Mouse (Mus musculus) kidney, embryonic 15.5 days (tissue): ENCODE data around the gene Inha. TPM values are rescaled to one million over a fixed set of nuclear protein-coding genes. Genes with fewer than 3 reads are reported as not detected.

ENCODE experiments used
- ATAC-seq: fragments of 200-750 bp; cut with Nextera tagmentation; replicated peaks from 2 replicates; pipeline ENCODE4 v1.8.0; 2017; ENCODE audit warnings: moderate TSS enrichment; ENCODE audit not compliant: low FRiP score
- H3K27ac ChIP-seq: fragments of 300-500 bp; sonication (generic); 2 replicates; pipeline ENCODE4 v1.5.1; 2015; ENCODE audit warnings: mild to moderate bottlenecking, inconsistent platforms
- H3K27me3 ChIP-seq: fragments of 300-500 bp; sonication (generic); 2 replicates; pipeline ENCODE4 v1.6.1; 2015; ENCODE audit warnings: inconsistent platforms
- H3K36me3 ChIP-seq: fragments of 300-500 bp; sonication (generic); 2 replicates; pipeline ENCODE4 v1.6.1; 2015; ENCODE audit warnings: inconsistent platforms
- H3K4me1 ChIP-seq: fragments of 300-500 bp; sonication (generic); 2 replicates; pipeline ENCODE4 v1.6.1; 2015; ENCODE audit warnings: inconsistent platforms
- H3K4me2 ChIP-seq: fragments of 300-500 bp; sonication (generic); 2 replicates; pipeline ENCODE4 v1.6.1; 2015; ENCODE audit warnings: moderate library complexity, mild to moderate bottlenecking, inconsistent platforms
- H3K4me3 ChIP-seq: fragments of 300-500 bp; sonication (generic); replicated peaks from 2 replicates; pipeline ENCODE4 v1.5.1; 2015; ENCODE audit warnings: mild to moderate bottlenecking, inconsistent platforms
- H3K9ac ChIP-seq: fragments of 300-500 bp; sonication (generic); 2 replicates; pipeline ENCODE4 v1.6.1; 2015; ENCODE audit warnings: mild to moderate bottlenecking, inconsistent platforms
- H3K9me3 ChIP-seq: fragments of 300-500 bp; sonication (generic); replicated peaks from 2 replicates; pipeline ENCODE4 v1.6.1; 2016; ENCODE audit warnings: inconsistent platforms
- WGBS: fragments of 180-500 bp; shearing (Covaris S2); methylation state at CpG from one replicate; pipeline ENCODE4 v1.1.7; 2015; ENCODE audit warnings: mixed read lengths; 5-methylcytosine and 5-hydroxymethylcytosine counted together
- polyA plus RNA-seq: library from polyadenylated mRNA; unstranded; fragments of >200 nt; fragmentation: Nextera tagmentation; extraction: Ambion mirVana; gene quantifications from 2 replicates; pipeline ENCODE4 v1.2.1, GENCODE M21; 2015

Gene Inha
- polyA plus RNA-seq, 1 experiment from 2014 or later, result 11.2 TPM

- Histone ChIP-seq H3K4me2 (no peak overlapping the region), H3K27ac (0 out of 2 replicates have a peak overlapping the region, but pooled peaks have one; percentile 6), H3K27me3 (no peaks in the 10 kb centered on the region), H3K9ac (no peak overlapping the region), H3K9me3 (no peaks in the 10 kb centered on the region), H3K36me3 (no peaks in the 10 kb centered on the region), H3K4me3 (no peak overlapping the region), H3K4me1 (peaks cover 55% of the 10 kb centered on the region)
- WGBS, result 60% methylated on average over 20 of the region's 20 CpGs
- ATAC-seq, result no peak
Measured at GRCm38 (mm10) chr1:75509586-75509985, 2.7 kb downstream of the Inha start.

GRCm38 (mm10) chr1:75510154-75510553, 3.3 kb downstream of the Inha start:
- no peak overlapping the region for H3K27ac ChIP-seq
- H3K9ac ChIP-seq, result no peak overlapping the region
- no peak overlapping the region for H3K4me2 ChIP-seq
- no peak for ATAC-seq
- H3K36me3 ChIP-seq, result no peaks in the 10 kb centered on the region
- no peak overlapping the region for H3K4me3 ChIP-seq
- H3K9me3 ChIP-seq, result no peaks in the 10 kb centered on the region
- H3K4me1 ChIP-seq, result peaks cover 50% of the 10 kb centered on the region
- 78% methylated on average over 5 of the region's 5 CpGs for WGBS
- no peaks in the 10 kb centered on the region for H3K27me3 ChIP-seq

- H3K27ac ChIP-seq, result peak overlapping the region; percentile 57
- H3K9me3 ChIP-seq, result no peaks in the 10 kb centered on the region
- H3K27me3 ChIP-seq, result no peaks in the 10 kb centered on the region
- no peak overlapping the region for H3K4me2 ChIP-seq
- H3K36me3 ChIP-seq, result no peaks in the 10 kb centered on the region
- no peak; the same call in 1 of the 2 replicates for ATAC-seq
- peaks cover 44% of the 10 kb centered on the region for H3K4me1 ChIP-seq
- 66% methylated on average over 4 of the region's 4 CpGs for WGBS
- no peak overlapping the region for H3K4me3 ChIP-seq
- no peak overlapping the region for H3K9ac ChIP-seq
Measured at GRCm38 (mm10) chr1:75511437-75512210, 4.7 kb downstream of the Inha start.

GRCm38 (mm10) chr1:75512550-75512949, 5.7 kb downstream of the Inha start:
- no peak for ATAC-seq
- H3K9me3 ChIP-seq, result no peaks in the 10 kb centered on the region
- H3K9ac ChIP-seq, result no peak overlapping the region
- H3K36me3 ChIP-seq, result no peaks in the 10 kb centered on the region
- no peak overlapping the region for H3K4me3 ChIP-seq
- no peak overlapping the region for H3K4me2 ChIP-seq
- 91% methylated on average over 3 of the region's 3 CpGs for WGBS
- H3K27ac ChIP-seq, result no peak overlapping the region
- H3K4me1 ChIP-seq, result peaks cover 35% of the 10 kb centered on the region
- no peaks in the 10 kb centered on the region for H3K27me3 ChIP-seq

- WGBS, result 77% methylated on average over 15 of the region's 15 CpGs
- Histone ChIP-seq H3K4me3 (no peak overlapping the region), H3K27ac (no peak overlapping the region), H3K4me1 (peaks cover 21% of the 10 kb centered on the region), H3K9me3 (no peaks in the 10 kb centered on the region), H3K4me2 (no peak overlapping the region), H3K27me3 (no peaks in the 10 kb centered on the region), H3K9ac (no peak overlapping the region), H3K36me3 (no peaks in the 10 kb centered on the region)
- no peak for ATAC-seq
Measured at GRCm38 (mm10) chr1:75516703-75517380, 10.0 kb downstream of the Inha start.

- no peaks in the 10 kb centered on the region for H3K36me3 ChIP-seq
- no peak overlapping the region for H3K9ac ChIP-seq
- peak overlapping the region; percentile 64 for H3K27ac ChIP-seq
- H3K9me3 ChIP-seq, result no peaks in the 10 kb centered on the region
- H3K4me1 ChIP-seq, result peaks cover 30% of the 10 kb centered on the region
- 69% methylated on average over 3 of the region's 4 CpGs for WGBS
- ATAC-seq, result no peak
- no peak overlapping the region for H3K4me2 ChIP-seq
- H3K4me3 ChIP-seq, result no peak overlapping the region
- no peaks in the 10 kb centered on the region for H3K27me3 ChIP-seq
Measured at GRCm38 (mm10) chr1:75517984-75518383, 11.1 kb downstream of the Inha start.

GRCm38 (mm10) chr1:75518427-75518826, 11.6 kb downstream of the Inha start:
- WGBS, result 93% methylated on average over 4 of the region's 4 CpGs
- Histone ChIP-seq H3K9me3 (no peaks in the 10 kb centered on the region), H3K4me2 (no peak overlapping the region), H3K9ac (no peak overlapping the region), H3K27ac (peak overlapping the region; percentile 64), H3K4me3 (no peak overlapping the region), H3K36me3 (no peaks in the 10 kb centered on the region), H3K27me3 (no peaks in the 10 kb centered on the region), H3K4me1 (peaks cover 30% of the 10 kb centered on the region)
- no peak for ATAC-seq

GRCm38 (mm10) chr1:75519576-75519975, 12.7 kb downstream of the Inha start:
- ATAC-seq, result no peak
- Histone ChIP-seq H3K27me3 (no peaks in the 10 kb centered on the region), H3K4me3 (no peak overlapping the region), H3K9ac (no peak overlapping the region), H3K36me3 (no peaks in the 10 kb centered on the region), H3K9me3 (no peaks in the 10 kb centered on the region), H3K4me1 (peaks cover 30% of the 10 kb centered on the region), H3K4me2 (no peak overlapping the region), H3K27ac (peak overlapping the region; percentile 96)
- 61% methylated on average over 5 of the region's 5 CpGs for WGBS

GRCm38 (mm10) chr1:75521321-75522031, 14.6 kb downstream of the Inha start, which contains the start of gene Stk11ip:
Stk11ip (plus strand) TSS chr1:75521529.
- ATAC-seq, result peak; percentile 97
- H3K36me3 ChIP-seq, result peaks cover 14% of the 10 kb centered on the region
- under 1% methylated on average over 46 of the region's 46 CpGs for WGBS
- H3K4me1 ChIP-seq, result peaks cover 30% of the 10 kb centered on the region
- no peaks in the 10 kb centered on the region for H3K27me3 ChIP-seq
- H3K9ac ChIP-seq, result peak within 1 kb of the TSS; percentile 51
- H3K9me3 ChIP-seq, result no peaks in the 10 kb centered on the region
- H3K4me2 ChIP-seq, result peak within 1 kb of the TSS; percentile 68
- H3K4me3 ChIP-seq, result peak within 1 kb of the TSS; percentile 71
- H3K27ac ChIP-seq, result peak within 1 kb of the TSS; percentile 96

- H3K27ac ChIP-seq, result no peak overlapping the region
- no peaks in the 10 kb centered on the region for H3K9me3 ChIP-seq
- no peak for ATAC-seq
- 0 out of 2 replicates have a peak overlapping the region, but pooled peaks have one; percentile 3 for H3K9ac ChIP-seq
- H3K36me3 ChIP-seq, result peaks cover 44% of the 10 kb centered on the region
- peaks cover 19% of the 10 kb centered on the region for H3K4me1 ChIP-seq
- H3K4me2 ChIP-seq, result no peak overlapping the region
- no peaks in the 10 kb centered on the region for H3K27me3 ChIP-seq
- no peak overlapping the region for H3K4me3 ChIP-seq
- 82% methylated on average over 7 of the region's 7 CpGs for WGBS
Measured at GRCm38 (mm10) chr1:75524679-75525078, 17.8 kb downstream of the Inha start.

GRCm38 (mm10) chr1:75530546-75530945, 23.7 kb downstream of the Inha start:
- 79% methylated on average over 4 of the region's 4 CpGs for WGBS
- Histone ChIP-seq H3K9ac (no peak overlapping the region), H3K36me3 (peaks cover 74% of the 10 kb centered on the region), H3K4me1 (peaks cover 21% of the 10 kb centered on the region), H3K27me3 (no peaks in the 10 kb centered on the region), H3K27ac (no peak overlapping the region), H3K4me3 (no peak overlapping the region), H3K4me2 (no peak overlapping the region), H3K9me3 (no peaks in the 10 kb centered on the region)
- ATAC-seq, result no peak
